Comparison of ENCODE assay signal across 12 mouse cellular contexts in genomic region chr11:118348419-118348818, GRCm38 (mm10). TPM values are rescaled to one million over a fixed set of nuclear protein-coding genes. Genes with fewer than 3 reads are reported as not detected.
DNase-seq lines count a peak whose midpoint lies in the region; ATAC-seq and TF ChIP-seq lines count a peak whose summit lies in the region.
"Had no signal": no experiment of that assay in that cellular context is flagged by ENCODE, and none has a peak within 500 bp of the region (broad histone marks: within the 10 kb centered on the region; RNA-seq: fewer than 3 reads in every experiment).

No protein-coding gene starts in this region.

- 0 out of 2 replicates have a peak, but pooled peaks have one; percentile 1 for ATAC-seq in lung, embryonic 15.5 days (ENCODE audit: borderline replicate concordance, extremely low read depth, low FRiP score, low TSS enrichment)
- ATAC-seq in common myeloid progenitor, adult 5-6 weeks (replicated peaks; ENCODE audit: low read depth, poor library complexity, severe bottlenecking) = peak; percentile 43
- no peak for ATAC-seq in limb, embryonic 15.5 days (ENCODE audit: insufficient number of reproducible peaks, low FRiP score, low TSS enrichment, low read depth)
- ATAC-seq: hindbrain, embryonic 16.5 days had no signal

- 0 out of 2 replicates have a peak, but pooled peaks have one; percentile 9 for TF ChIP-seq CTCF in thymus, adult 2 months (IDR thresholded peaks at IDR 0.05; ENCODE audit: borderline replicate concordance, control insufficient read depth, extremely low read depth, insufficient read depth, low read length, poor library complexity)

- 0 out of 2 replicates have a peak, but pooled peaks have one; percentile 8 for TF ChIP-seq POLR2A in thymus, adult 2 months (IDR thresholded peaks at IDR 0.05; ENCODE audit: control insufficient read depth, extremely low read depth, insufficient read depth, low read length, poor library complexity)

- no peak overlapping the region for H3K9ac ChIP-seq in lung, embryonic 15.5 days
- H3K9ac ChIP-seq in limb, embryonic 15.5 days = no peak overlapping the region
- H3K9ac ChIP-seq: liver, embryonic 13.5 days had no signal

- H3K9me3 ChIP-seq in lung, embryonic 15.5 days = no peaks in the 10 kb centered on the region
- H3K9me3 ChIP-seq in limb, embryonic 15.5 days = no peaks in the 10 kb centered on the region
- H3K9me3 ChIP-seq: liver, embryonic 13.5 days had no signal

- no peaks in the 10 kb centered on the region for H3K27me3 ChIP-seq in lung, embryonic 15.5 days
- H3K27me3 ChIP-seq in limb, embryonic 15.5 days = no peaks in the 10 kb centered on the region
- no peaks in the 10 kb centered on the region for H3K27me3 ChIP-seq in thymus, adult 2 months (ENCODE audit: control insufficient read depth, insufficient read depth, low read length)

- H3K27ac ChIP-seq in lung, embryonic 15.5 days = peak overlapping the region; percentile 61; the same call in 1 of the 2 replicates
- peak overlapping the region; percentile 68 for H3K27ac ChIP-seq in limb, embryonic 15.5 days
- peak overlapping the region; percentile 98 for H3K27ac ChIP-seq in thymus, adult 2 months (ENCODE audit: control insufficient read depth, insufficient read depth, low read length)
- H3K27ac ChIP-seq: liver, embryonic 13.5 days had no signal

- no peak for DNase-seq in lung, postnatal 4 days
- peak; percentile 74 for DNase-seq in thymus, adult 2 months
- no peak for DNase-seq in cerebellum, adult 11 months
- no peak for DNase-seq in adrenal gland, adult (ENCODE audit: inconsistent age in 2 of 2, low spot score in 1 of 2)
- DNase-seq in frontal cortex, adult 2 months (ENCODE audit: extremely low spot score in 1 of 2, low spot score in 1 of 2) = no peak
- DNase-seq: adrenal gland, adult 8-10 months; liver, embryonic 13.5 days had no signal

- H3K4me1 ChIP-seq in lung, embryonic 15.5 days = peaks cover 49% of the 10 kb centered on the region
- peaks cover 89% of the 10 kb centered on the region for H3K4me1 ChIP-seq in limb, embryonic 15.5 days
- H3K4me1 ChIP-seq in thymus, adult 2 months (replicated peaks; ENCODE audit: control insufficient read depth, insufficient read depth, low read length) = peaks cover 53% of the 10 kb centered on the region

- H3K4me2 ChIP-seq in lung, embryonic 15.5 days = no peak overlapping the region
- no peak overlapping the region for H3K4me2 ChIP-seq in limb, embryonic 15.5 days
- H3K4me2 ChIP-seq: liver, embryonic 13.5 days had no signal

- H3K4me3 ChIP-seq in lung, embryonic 15.5 days = no peak overlapping the region
- H3K4me3 ChIP-seq in limb, embryonic 15.5 days = no peak overlapping the region
- no peak overlapping the region for H3K4me3 ChIP-seq in thymus, adult 2 months (ENCODE audit: control insufficient read depth, insufficient read depth, low read length)
- H3K4me3 ChIP-seq: erythroblast, embryonic 14.5 days; liver, embryonic 13.5 days had no signal

- WGBS in lung, embryonic 15.5 days = 41% methylated on average over 3 of the region's 3 CpGs
- 43% methylated on average over 3 of the region's 3 CpGs for WGBS in limb, embryonic 15.5 days
- 12% methylated on average over 3 of the region's 3 CpGs for WGBS in thymus, adult 2 months

- H3K36me3 ChIP-seq in lung, embryonic 15.5 days = no peaks in the 10 kb centered on the region
- H3K36me3 ChIP-seq in limb, embryonic 15.5 days = 0 out of 2 replicates have a peak, but pooled peaks cover 14% of the 10 kb centered on the region
- no peaks in the 10 kb centered on the region for H3K36me3 ChIP-seq in thymus, adult 2 months (ENCODE audit: control insufficient read depth, insufficient read depth, low read length)
- H3K36me3 ChIP-seq: liver, embryonic 13.5 days had no signal

RNA-seq across cellular contexts. Expression of gene Cep295nl, which starts 6.1 kb away (rescaled TPM):
- polyA plus RNA-seq in lung, embryonic 15.5 days (2015; fragmentation: Nextera tagmentation; extraction: Ambion mirVana) = 0.33 and 0.56 TPM in 2 replicates
- total RNA-seq in common myeloid progenitor, adult 5-6 weeks (2017) = not detected in 2 replicates
- polyA plus RNA-seq in limb, embryonic 15.5 days (2015; fragmentation: Nextera tagmentation; extraction: Ambion mirVana) = 1.2 and 1.5 TPM in 2 replicates
- polyA plus RNA-seq in thymus, adult 2 months (2012; rRNA removed) = 0.26 and 0.32 TPM in 2 replicates
- 0.52 and 0.76 TPM in 2 replicates for polyA plus RNA-seq in frontal cortex, adult 2 months (2012; rRNA removed)
- polyA plus RNA-seq: erythroblast, embryonic 14.5 days; liver, embryonic 13.5 days had no signal

RNA-seq across cellular contexts. Expression of gene Timp2, which starts 7.1 kb away (rescaled TPM):
- 79.1 and 79.8 TPM in 2 replicates for polyA plus RNA-seq in lung, embryonic 15.5 days (2015; fragmentation: Nextera tagmentation; extraction: Ambion mirVana)
- total RNA-seq in common myeloid progenitor, adult 5-6 weeks (2017) = 8.9 and 24.3 TPM in 2 replicates
- polyA plus RNA-seq in limb, embryonic 15.5 days (2015; fragmentation: Nextera tagmentation; extraction: Ambion mirVana) = 140 and 168 TPM in 2 replicates
- 72.6 and 78.8 TPM in 2 replicates for polyA plus RNA-seq in thymus, adult 2 months (2012; rRNA removed)
- polyA plus RNA-seq in frontal cortex, adult 2 months (2012; rRNA removed) = 192 and 218 TPM in 2 replicates

RNA-seq across cellular contexts. Expression of gene Lgals3bp, which starts 53.5 kb away (rescaled TPM):
- polyA plus RNA-seq in lung, embryonic 15.5 days (2015; fragmentation: Nextera tagmentation; extraction: Ambion mirVana) = 4.9 and 6.9 TPM in 2 replicates
- 107 and 108 TPM in 2 replicates for total RNA-seq in common myeloid progenitor, adult 5-6 weeks (2017)
- polyA plus RNA-seq in limb, embryonic 15.5 days (2015; fragmentation: Nextera tagmentation; extraction: Ambion mirVana) = 8.0 and 11.5 TPM in 2 replicates
- 450 and 565 TPM in 2 replicates for polyA plus RNA-seq in thymus, adult 2 months (2012; rRNA removed)
- polyA plus RNA-seq in frontal cortex, adult 2 months (2012; rRNA removed) = 38.5 and 52.4 TPM in 2 replicates

RNA-seq across cellular contexts. Expression of gene Usp36, which starts 58.4 kb away (rescaled TPM):
- polyA plus RNA-seq in lung, embryonic 15.5 days (2015; fragmentation: Nextera tagmentation; extraction: Ambion mirVana) = 17.7 and 19.4 TPM in 2 replicates
- 9.9 and 14.9 TPM in 2 replicates for total RNA-seq in common myeloid progenitor, adult 5-6 weeks (2017)
- polyA plus RNA-seq in limb, embryonic 15.5 days (2015; fragmentation: Nextera tagmentation; extraction: Ambion mirVana) = 21.0 and 21.3 TPM in 2 replicates
- 28.8 and 34.6 TPM in 2 replicates for polyA plus RNA-seq in thymus, adult 2 months (2012; rRNA removed)
- polyA plus RNA-seq in frontal cortex, adult 2 months (2012; rRNA removed) = 27.7 and 28.4 TPM in 2 replicates
